Mouse (Mus musculus) thymus, postnatal 0 days (tissue): ENCODE measurements around the gene Rbm15b. TPM values are rescaled to one million over a fixed set of nuclear protein-coding genes. Genes with fewer than 3 reads are reported as not detected.

Source experiments
- DNase-seq: peaks from one replicate; pipeline ENCODE4 v3.0.0-alpha.2; 2015; ENCODE audit warnings: low spot score
- polyA plus RNA-seq: library from polyadenylated mRNA; unstranded; fragments of >200 nt; fragmentation: Nextera tagmentation; extraction: Ambion mirVana; gene quantifications from 2 replicates; pipeline ENCODE4 v1.2.1, GENCODE M21; 2015

The Rbm15b gene
- 8.9 and 10.0 TPM in 2 replicates for polyA plus RNA-seq

GRCm38 (mm10) chr9:106886828-106887702 lies at the start of gene Rbm15b:
Rbm15b (minus strand) TSS chr9:106887428.
- DNase-seq: peak; percentile 99

- DNase-seq: no peak
Measured at GRCm38 (mm10) chr9:106934998-106935397, 47.8 kb upstream of the Rbm15b start.

- DNase-seq: no peak
Measured at GRCm38 (mm10) chr9:106914878-106915277, 27.6 kb upstream of the Rbm15b start.

- DNase-seq: no peak
Measured at GRCm38 (mm10) chr9:106913759-106914158, 26.5 kb upstream of the Rbm15b start.

- DNase-seq: no peak
Measured at GRCm38 (mm10) chr9:106911624-106912023, 24.4 kb upstream of the Rbm15b start.

- no peak for DNase-seq
Measured at GRCm38 (mm10) chr9:106908715-106909114, 21.5 kb upstream of the Rbm15b start.

- no peak for DNase-seq
Measured at GRCm38 (mm10) chr9:106908174-106908573, 20.9 kb upstream of the Rbm15b start.

GRCm38 (mm10) chr9:106906597-106906996 lies 19.4 kb upstream of the Rbm15b start:
- no peak for DNase-seq

- peak; percentile 49 for DNase-seq
Measured at GRCm38 (mm10) chr9:106903791-106904134, 16.5 kb upstream of the Rbm15b start.

GRCm38 (mm10) chr9:106903099-106903790 lies 16.0 kb upstream of the Rbm15b start:
- DNase-seq: no peak

- no peak for DNase-seq
Measured at GRCm38 (mm10) chr9:106901596-106901995, 14.4 kb upstream of the Rbm15b start.

GRCm38 (mm10) chr9:106898901-106899300 lies 11.7 kb upstream of the Rbm15b start:
- no peak for DNase-seq

GRCm38 (mm10) chr9:106893327-106893726 lies 6.1 kb upstream of the Rbm15b start:
- no peak for DNase-seq

- no peak for DNase-seq
Measured at GRCm38 (mm10) chr9:106892552-106892875, 5.3 kb upstream of the Rbm15b start.

- DNase-seq: peak; percentile 98
Measured at GRCm38 (mm10) chr9:106891829-106892551, 4.8 kb upstream of the Rbm15b start, which contains the start of gene Manf. Manf (minus strand) TSS chr9:106891979.

- no peak for DNase-seq
Measured at GRCm38 (mm10) chr9:106891341-106891741, 4.1 kb upstream of the Rbm15b start.

- DNase-seq: no peak
Measured at GRCm38 (mm10) chr9:106890496-106891240, 3.4 kb upstream of the Rbm15b start.

GRCm38 (mm10) chr9:106889321-106889720 lies 2.1 kb upstream of the Rbm15b start:
- no peak for DNase-seq

- no peak for DNase-seq
Measured at GRCm38 (mm10) chr9:106888346-106888745, 1.1 kb upstream of the Rbm15b start.

- peak; percentile 68 for DNase-seq
Measured at GRCm38 (mm10) chr9:106885901-106886731, 1.1 kb downstream of the Rbm15b start.
